Mouse (Mus musculus): ENCODE measurements around the gene Snx25.

DNA sequence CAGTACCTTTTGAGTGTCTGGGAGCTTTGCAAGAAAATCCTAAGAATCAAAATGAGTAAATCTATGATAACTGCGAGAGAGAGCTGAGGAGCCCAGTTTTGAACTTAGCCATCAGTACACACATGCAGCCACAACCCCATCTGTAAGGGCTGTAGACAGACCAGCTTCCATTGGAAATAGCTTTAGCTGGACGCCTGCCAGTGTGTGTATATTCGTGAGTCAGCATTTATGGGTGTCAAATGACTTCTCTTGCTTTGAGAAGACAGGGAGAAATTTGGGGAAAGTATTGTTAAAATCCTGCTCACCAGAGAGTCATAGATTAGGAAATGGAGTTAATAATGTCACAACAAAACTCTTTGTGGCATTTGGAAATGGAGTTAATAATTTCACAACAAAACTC, 165.3 kb downstream of the Snx25 start:
- TF ChIP-seq CTCF (IDR thresholded peaks at IDR 0.05; ENCODE audit: low read depth) (no peak), EP300 (IDR thresholded peaks at IDR 0.05; ENCODE audit: low read depth) (no peak)
